Mouse (Mus musculus): ENCODE results near the gene Fam173b.
A peak's percentile ranks its signal among the peaks of the same experiment; 100 is the strongest.
"Not testable (repeated sequence)": the region's sequence is repeated elsewhere in the genome, so short reads cannot be mapped to it uniquely, and the experiment has no call there.

The Fam173b gene

DNA sequence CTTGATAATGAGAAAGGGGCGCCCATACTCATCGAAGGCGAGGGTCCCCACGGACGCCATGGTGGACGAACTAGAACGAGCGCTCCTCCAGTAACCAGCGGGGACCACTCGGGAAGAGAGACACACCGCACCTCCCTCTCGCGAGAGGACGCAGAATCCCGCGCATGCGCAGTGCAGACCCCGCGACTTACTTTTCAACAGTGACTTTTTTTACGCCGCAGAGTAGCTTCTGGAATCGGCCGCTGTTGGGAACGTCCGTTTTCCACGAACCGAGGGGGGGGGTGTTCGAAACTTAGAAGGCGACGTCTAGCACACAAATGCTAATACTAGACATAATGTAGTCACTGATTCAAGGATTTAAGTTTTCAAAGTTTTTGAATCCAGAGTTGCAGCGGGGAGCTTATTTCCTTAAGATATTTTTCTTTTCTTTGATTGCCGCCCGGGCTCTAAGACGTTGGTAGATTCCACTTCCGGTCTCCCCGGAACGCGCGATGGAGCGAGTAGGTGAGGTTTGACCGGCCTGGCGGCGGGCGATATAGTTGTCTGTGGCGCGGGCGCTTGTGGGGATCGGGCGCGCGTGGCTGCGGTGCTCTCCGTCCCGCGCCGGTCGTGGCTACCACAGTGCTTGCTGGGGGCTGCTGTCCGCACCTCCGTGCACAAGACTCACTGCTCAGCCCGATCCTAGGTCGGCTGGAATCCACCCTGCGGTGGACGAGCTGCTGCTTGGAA is at the start of gene Fam173b, which contains the start of gene Cct5:
Gene Fam173b (plus strand): TSS at position 207 of the 729 bp plus-strand sequence.
Gene Cct5 (minus strand): TSS at position 159 of the 729 bp plus-strand sequence.
- DNase-seq (ENCODE audit: low read depth), result peak; percentile 98

DNA sequence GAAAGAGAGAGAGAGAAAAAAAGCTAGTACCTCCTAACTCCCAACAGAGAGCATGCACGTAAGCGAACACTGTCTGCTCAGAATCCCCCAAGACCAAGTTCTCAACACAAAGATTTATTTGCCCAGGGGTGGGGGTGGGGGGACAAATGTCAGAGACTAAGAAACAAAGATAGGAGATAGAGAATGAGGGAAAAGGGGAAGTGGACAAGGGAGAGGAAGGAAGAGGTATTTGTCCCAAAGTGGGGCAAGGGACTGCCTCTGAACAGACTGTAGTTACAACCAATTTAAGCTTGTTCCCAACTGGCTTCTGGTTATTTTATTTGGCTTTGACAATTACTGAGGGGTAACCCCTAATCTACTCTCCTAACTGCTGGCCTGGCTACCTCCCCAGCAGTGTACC is 46.8 kb upstream of the Fam173b start:
- DNase-seq (ENCODE audit: low read depth), result no peak

DNA sequence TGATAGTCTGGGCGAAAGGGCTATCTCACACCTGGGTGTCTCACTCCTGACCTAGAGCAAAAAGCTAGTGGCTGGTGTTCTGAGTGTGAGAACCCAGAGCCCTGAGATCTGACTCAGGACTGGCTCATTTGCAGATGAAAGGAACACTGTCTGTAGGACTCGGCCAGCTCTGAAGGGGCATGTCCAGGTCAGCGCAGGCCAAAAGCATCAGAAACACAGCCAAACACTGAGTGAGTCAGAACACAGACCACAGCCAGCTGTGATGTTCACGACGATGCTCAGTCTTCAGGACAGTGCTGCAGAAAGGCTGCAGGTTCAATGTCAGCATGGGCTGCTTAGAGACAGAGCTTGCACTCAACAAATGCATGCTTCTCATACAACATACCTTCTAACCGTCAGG is 40.3 kb upstream of the Fam173b start:
- DNase-seq (ENCODE audit: low read depth), result peak; percentile 63

DNA sequence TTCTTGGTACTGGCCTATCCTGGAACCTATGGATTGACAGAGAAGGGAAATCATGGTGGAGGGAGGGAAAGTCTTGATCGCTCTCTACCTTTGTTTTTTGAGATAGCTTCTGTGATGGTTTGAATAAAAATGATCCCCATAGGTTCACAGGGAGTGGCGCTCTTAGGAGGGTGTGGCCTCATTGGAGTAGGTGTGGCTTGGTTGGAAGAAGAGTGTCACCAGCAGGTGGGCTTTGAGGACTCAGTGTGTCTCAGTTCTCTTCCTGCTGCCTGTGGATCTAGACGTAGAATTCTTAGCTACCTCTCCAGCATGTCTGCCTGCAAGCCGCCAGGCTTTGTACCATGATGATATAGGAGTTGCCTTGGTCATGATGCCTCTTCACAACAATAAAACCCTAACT is 39.7 kb upstream of the Fam173b start:
- DNase-seq (ENCODE audit: low read depth), result no peak

DNA sequence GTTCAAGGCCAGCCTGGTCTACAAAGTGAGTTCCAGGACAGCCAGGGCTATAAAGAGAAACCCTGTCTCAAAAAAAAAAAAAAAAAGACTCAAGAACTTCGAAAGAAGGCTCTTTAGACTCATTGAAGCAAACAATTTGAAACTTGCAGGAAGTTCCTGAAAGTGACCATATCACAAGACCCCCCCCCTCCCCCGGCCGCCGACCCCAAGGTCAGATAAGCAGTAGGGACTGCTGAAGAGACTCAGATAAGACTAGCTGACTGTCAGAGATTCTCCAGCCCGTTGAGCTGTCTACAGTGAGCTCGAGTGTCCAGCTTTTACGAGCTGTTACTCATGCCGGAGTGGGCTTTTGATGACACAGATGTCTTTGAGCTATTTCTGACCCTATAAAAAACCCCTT is 38.8 kb upstream of the Fam173b start:
- DNase-seq (ENCODE audit: low read depth), result no peak

DNA sequence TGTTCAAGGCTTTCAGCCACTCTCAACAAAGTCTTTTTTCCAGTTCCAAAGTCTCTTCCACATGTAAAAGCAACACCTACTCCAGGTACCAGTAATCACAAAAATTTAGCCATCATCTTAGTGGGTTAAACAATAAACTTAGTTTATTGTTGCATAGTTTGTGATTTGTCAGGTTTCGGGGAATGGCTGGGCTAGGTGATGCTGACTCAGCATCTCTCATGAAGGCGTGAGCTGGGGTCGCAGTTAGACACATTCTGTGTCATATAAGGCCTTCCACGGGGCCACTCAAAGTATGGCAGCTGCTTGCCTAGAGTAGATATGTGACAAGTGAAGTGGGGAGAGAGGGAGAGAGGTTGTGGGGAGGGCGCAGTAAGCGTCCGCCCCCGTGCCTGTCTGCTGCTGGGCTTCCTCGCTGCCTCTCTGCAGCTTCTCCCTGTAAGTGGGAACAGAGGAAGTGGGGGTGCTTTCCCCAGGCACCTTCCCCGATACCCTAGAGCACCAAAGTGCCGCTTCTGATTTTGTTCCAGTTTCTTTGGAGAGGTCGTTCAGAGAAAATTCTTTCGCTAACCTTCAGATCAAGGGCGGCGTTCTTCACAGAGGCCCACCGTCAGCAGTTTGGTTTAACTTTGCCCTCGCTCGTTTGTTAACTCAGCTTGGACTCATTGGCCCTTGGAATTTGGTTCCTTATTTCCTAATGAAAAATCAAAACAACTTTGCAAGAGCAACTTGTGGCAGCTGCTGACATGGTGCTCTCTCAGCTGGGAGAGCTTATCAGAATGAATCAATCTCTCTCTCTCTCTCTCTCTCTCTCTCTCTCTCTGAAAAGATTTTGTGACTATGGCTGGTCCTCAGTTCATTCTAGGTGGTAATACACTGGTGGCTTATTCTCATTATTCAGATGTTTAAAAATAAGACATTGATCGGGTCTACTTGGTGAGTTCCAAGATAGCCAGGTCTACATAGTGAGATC is 37.8 kb upstream of the Fam173b start:
- no peak for DNase-seq (ENCODE audit: low read depth)

DNA sequence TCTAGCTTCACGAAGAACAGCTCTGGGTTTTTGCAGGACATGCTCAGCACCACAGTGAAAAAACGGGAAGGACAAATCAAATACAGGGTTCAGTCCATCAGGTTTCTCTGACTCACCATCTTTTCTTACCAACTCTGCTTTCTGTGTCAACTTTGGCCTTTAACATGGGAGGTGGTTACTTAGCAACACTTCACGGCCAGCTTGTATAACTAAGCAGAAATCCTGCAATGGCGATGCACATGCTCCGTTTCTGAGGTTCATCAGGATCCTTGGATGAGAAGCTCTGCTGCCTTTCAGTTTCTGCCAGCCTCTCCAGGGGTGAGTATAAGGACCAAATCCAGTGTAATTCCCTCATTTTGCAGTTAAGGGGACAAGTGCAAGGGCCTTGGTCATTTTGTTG is 36.5 kb upstream of the Fam173b start, which contains the start of gene Cmbl:
Gene Cmbl (plus strand): TSS at position 206 of the 400 bp plus-strand sequence.
- DNase-seq (ENCODE audit: low read depth), result no peak

DNA sequence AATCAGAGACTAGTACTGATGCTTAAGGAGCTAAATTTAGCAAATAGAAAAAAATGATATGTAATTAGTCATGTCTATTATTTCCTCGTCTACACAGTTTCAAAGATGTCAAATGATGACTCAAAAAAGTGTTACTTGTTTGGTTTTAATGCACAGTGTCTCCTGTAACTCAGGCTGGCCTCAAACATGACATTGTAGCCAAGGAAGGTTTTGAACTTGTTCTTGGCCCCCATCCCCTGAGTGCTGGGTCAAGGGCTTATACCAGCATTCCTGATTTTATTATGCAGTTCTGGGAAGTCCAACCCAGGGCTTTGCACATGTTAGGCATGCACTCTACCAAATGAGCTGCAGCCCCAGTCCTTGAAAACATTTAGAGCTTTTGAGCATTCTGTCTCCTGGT is 35.9 kb upstream of the Fam173b start:
- no peak for DNase-seq (ENCODE audit: low read depth)

DNA sequence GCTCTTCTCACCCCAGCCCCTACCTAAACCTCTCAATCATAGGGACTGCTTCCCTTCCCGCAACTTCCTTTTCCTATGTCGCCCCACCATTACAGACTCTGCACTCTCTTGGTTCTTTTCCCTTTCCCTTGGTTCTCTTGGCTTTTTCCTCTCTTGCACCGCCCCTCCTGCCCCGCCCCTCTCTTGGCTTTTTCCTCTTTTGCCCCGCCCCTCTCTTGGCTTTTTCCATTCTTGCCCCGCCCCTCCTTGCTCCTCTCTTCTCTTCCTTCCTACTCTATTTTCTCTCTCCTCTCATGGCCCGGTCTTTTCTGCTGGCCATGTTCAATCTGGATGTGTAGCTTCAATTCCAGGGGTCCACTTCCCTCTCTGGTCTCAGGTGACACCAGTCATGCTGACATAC is 34.2 kb upstream of the Fam173b start:
- DNase-seq (ENCODE audit: low read depth), result no peak

DNA sequence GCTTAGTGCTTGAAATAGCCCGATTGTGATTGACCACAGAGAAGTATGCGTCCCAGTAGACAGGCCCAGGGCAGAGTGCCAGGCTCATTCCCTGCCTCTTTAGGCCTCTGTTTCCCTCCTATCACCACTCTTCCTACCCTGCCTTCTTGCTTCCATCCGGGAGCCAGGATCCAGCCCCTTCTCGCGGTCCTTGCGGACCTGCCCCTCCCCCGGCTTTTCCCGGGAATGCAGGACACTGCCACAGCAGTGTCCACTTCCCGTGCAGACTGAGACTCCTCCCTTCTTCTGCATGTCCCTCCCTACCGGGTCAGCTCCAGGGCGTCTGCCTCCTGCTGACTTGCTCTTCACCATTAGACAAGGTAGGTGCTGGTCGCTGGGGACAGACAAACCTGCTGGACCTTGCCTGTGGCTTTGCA is 33.1 kb upstream of the Fam173b start:
- peak; percentile 44 for DNase-seq (ENCODE audit: low read depth)

DNA sequence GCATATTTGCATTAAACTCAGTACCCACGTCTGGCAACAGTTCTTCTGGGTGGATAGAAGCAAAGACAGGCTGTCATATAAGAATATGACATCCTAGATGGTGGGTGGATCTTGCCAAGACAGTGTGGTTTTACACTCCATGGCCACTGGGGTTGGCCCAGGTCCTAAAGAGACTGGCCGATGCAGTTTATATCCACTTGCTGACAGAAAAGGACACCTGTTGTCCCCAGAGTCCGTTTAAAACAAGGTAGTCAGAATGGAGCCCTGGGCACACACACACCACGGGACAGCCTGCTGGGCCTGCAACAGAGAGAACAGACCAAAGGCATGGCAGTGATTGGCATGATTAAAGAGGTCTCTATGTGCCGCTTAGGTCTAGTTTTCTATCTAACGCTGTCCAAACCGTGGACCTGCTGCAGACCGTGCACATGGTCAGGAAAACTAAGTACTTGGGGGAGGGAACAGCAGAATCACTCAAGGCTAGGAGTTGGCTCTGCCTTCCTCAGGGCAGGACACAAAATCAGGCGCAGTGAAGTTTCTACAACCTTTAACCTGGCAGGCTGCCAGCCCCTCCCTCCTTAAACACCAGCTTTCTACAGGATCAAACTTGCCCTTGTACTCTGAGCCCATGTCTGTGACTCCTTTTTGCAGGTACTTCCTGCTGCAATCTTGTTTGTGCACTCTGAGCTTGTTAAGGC is 32.2 kb upstream of the Fam173b start:
- no peak for DNase-seq (ENCODE audit: low read depth)

DNA sequence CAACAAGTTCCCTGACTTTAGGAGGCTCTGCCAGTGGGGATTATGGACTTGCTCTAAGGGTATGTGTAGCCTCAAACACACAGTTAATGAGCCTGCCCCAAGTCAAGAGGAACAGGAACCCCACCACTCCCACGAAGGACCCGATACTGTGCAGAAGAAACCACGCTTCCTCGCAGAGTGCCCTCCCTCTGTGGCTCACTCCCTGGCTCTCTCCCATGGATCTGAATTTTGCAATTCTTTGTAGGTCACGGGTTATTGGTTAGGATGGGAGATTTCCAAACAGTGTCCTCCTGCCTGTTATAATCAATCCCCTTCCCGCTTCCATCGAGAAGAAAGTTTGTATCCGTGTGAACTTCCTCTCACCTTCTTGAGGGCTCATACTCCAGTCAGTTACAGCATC is 30.7 kb upstream of the Fam173b start:
- DNase-seq (ENCODE audit: low read depth), result no peak

DNA sequence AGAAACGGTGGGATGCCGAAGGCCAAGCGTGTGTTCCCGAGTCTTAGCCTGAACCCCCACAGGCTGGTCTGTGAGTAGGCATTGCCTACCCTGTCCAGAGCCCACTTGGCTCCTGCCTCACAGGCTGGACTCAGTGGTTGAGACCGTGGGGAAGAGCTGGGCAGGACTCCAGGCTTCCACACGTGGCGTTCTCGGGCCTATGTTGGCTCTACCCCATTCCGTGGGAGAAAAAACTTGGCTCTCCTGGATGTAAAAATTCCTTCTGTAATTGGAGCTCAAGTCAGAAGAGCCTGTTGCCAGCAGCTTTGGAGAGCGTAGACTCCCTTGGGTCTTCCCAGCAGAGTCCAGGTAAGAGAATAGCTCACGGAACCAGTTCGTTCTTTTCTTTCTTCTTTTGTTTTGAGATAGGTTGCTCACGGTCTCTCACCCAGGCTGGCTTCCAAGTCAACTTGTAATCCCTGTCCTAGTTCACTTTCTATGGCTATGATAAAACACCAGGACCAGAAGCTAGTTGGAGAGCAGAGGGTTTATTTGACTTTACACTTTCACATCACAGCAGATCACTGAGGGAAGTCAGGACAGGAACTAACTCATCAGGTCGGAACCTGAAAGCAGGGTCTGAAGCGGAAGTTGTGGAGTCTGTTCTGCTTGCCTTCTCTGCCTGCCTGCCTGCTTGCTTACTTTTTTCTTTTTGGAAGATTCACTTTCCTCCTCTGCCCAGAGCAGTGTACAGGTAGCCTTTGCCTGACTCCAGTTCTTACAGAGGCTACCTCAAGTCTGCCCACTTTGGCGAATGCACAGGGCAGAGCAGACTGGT is 29.5 kb upstream of the Fam173b start:
- DNase-seq (ENCODE audit: low read depth), result peak; percentile 65

DNA sequence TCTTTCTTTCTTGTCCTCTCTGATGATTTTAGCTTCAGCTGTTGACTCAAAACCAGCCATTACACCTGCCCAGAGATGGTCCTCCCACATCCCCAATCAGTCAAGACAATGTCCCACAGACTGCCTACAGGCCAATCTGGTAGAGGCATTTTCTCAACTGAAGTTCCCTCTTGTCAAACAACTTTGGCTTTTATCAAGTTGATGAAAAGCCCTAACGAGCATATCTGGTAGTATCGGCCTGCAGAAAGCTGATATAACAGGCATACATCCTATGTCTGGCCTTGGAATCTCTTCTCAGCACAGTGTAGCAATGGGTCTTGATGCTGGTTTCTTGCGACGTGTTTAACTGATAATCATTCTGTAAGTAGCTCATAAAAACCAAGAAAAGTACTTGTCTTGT is 28.4 kb upstream of the Fam173b start:
- no peak for DNase-seq (ENCODE audit: low read depth)

DNA sequence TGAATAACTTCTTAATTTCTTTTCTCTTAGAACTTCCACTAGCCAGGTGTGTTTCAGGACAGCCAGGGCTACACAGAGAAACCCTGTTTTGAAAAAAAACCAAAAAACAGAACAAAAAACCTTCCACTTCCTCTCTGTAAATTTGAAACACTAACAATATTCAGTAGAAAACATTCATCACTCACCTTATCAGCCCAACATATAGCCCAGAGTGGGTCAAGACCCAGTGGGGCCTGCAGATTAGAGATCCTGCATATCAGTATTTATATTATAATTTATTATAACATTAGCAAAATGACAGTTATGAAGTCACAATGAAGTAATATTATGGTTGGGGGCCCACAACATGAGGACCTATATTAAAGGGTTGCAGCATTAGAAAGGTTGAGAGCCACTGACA is 28.0 kb upstream of the Fam173b start:
- no peak for DNase-seq (ENCODE audit: low read depth)

DNA sequence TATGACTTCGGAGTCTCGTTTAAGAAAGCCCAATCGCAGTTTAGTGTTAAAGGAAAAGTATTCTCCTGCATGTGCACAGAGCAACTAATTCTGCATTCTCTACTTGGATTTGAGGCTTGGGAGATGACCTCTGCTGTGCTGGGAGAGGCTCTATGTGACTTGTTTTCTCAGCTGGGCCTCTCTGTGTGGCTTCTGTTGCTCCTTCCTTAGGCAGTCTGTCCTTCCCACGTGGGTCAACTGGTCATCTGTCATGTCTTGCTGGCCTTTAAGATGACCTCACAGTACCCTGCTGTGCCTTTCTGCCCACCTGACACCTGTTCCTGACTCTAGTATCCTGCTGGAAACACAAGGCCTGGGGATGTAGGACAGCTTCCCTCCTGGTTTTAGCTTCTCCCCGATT is 25.6 kb upstream of the Fam173b start:
- DNase-seq (ENCODE audit: low read depth), result no peak

DNA sequence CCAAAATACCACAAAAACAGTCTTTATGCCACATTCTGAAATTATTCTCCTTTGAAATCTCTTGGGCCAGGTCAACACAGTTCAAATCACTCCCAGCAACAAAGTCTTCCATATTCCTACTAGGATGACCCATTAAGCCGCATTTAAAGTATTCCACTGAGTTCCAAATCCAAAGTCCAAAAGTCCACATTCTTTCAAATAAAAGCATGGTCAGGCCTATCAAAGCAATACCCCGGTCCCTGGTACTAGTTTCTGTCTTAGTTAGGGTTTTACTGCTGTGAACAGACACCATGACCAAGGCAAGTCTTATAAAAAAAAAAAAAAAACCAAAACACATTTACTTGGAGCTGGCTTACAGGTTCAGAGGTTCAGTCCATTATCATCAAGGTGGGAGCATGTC is 20.6 kb upstream of the Fam173b start:
- DNase-seq (ENCODE audit: low read depth), result not testable (repeated sequence)

DNA sequence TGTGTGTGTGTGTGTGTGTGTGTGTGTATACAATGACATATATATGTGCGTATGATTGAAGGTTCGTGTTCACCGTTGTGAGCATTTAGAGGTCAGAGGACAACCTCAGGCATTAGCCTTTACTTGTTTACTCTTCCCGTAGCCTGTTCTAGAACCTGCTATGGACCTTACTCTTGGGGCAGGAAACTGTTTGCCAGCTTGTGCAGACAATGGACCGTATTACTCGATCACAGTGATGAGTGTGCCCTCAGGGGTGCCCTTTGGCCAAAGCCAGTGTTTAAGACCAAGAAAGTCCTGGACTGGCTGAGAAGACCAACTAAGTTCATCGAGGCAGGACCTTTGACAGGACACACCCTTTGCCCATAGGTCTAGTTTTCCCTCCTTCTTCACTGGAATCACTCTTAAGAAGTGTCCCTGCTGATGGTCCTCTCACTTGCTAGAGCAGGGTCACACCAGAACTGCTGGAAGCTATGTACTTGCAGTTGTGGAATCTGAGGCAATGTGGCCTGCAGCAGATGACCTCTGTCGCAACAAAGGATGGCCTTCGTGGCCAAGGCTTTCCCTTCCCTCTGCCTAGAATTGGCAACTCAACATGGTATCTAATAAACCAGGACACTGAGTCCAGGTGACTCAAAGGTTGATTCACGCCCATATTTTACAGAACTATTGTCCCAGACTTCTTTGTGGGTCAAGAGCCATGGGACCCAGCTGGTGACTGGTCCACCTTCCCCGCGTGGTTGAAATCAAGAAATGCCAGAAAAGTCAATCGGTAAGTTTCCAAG is 18.2 kb upstream of the Fam173b start:
- DNase-seq (ENCODE audit: low read depth), result no peak

DNA sequence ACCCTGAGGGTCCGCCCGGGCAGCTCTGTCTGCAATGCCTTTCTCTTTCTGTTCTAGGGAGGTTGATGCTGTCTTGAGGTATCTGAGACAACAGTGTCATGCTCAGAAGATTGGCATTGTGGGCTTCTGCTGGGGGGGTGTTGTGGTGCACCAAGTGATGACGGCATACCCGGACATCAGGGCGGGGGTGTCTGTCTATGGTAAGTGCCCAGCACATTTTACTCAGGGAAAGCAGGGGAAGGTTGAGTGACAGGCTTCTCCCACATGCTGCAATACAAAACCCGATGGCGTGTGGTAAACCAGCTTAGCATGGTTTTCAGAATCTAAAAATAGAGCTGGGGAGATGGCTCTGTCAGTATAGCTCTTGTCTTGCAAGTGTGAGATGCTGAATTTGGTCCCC is 16.4 kb upstream of the Fam173b start:
- DNase-seq (ENCODE audit: low read depth), result no peak

DNA sequence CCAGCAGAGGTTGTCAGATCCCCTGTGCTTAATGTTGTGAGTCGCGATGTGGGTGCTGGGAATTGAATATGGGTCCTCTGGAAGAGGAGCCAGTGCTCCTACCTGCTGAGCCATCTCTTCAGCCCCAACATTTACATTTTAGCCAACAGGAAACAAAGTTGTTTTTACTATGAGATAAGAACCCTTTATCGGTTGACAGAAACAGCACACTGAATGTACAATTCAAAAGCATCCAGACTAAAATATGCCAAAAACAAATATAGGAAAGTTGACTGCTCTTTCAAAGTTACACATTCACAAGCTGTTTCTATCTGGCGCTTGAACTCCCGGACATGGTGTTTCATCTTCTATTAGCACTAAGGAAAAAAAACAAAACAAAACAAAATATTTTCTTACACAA is 15.6 kb upstream of the Fam173b start:
- DNase-seq (ENCODE audit: low read depth), result no peak

DNA sequence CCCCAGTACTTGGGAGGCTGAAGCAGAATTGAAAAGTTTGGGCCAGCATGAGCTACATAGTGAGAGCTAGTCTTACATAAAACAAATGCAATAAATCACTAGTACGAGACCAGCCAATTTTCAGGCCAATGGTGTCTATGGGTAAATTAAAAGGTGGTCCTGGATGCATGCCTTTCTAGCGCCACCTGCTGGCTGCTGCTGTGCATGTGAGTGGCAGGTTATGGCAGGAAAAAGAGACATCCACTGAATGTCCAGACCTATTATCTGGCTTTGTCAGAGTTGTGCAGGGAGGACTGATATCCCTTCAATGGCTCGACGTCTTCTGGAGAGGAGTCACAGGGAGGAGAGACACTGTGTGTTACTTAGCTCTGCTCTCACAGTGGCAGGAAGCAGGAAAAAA is 15.1 kb upstream of the Fam173b start:
- DNase-seq (ENCODE audit: low read depth), result peak; percentile 94

Data from NIH3T3 (cell line).